Mouse (Mus musculus): ENCODE results near the gene Prap1. TPM values are rescaled to one million over a fixed set of nuclear protein-coding genes. Genes with fewer than 3 reads are reported as not detected.
"Not testable (repeated sequence)": the region's sequence is repeated elsewhere in the genome, so short reads cannot be mapped to it uniquely, and the experiment has no call there.

The Prap1 gene
- polyA plus RNA-seq, 1 experiment = 1.1 TPM

GRCm38 (mm10) chr7:140121338-140121910, 28.2 kb downstream of the Prap1 start:
- peaks cover 6% of the 10 kb centered on the region; the same call in 1 of the 2 replicates for H3K4me1 ChIP-seq (ENCODE audit: control insufficient read depth, insufficient read depth, low read length)
- TF ChIP-seq POLR2A (IDR thresholded peaks at IDR 0.05; ENCODE audit: low read depth, low read length) (no peak), CTCF (conservative IDR thresholded peaks at IDR 0.05; ENCODE audit: insufficient read depth, insufficient read length, low read depth, low read length) (no peak)
- no peak overlapping the region for H3K4me3 ChIP-seq (ENCODE audit: insufficient read depth, low read depth, low read length)
- H3K27me3 ChIP-seq (replicated peaks; ENCODE audit: control insufficient read depth, insufficient read depth, low read length) = no peaks in the 10 kb centered on the region
- no peak overlapping the region for H3K27ac ChIP-seq (ENCODE audit: insufficient read depth, low read depth, low read length)
- no peaks in the 10 kb centered on the region for H3K36me3 ChIP-seq (ENCODE audit: control insufficient read depth, insufficient read depth, low read length)
- DNase-seq = no peak
- 84% methylated on average over 13 of the region's 13 CpGs for WGBS

GRCm38 (mm10) chr7:140122765-140123164, 29.6 kb downstream of the Prap1 start:
- no peak for DNase-seq
- TF ChIP-seq POLR2A (IDR thresholded peaks at IDR 0.05; ENCODE audit: low read depth, low read length) (no peak), CTCF (conservative IDR thresholded peaks at IDR 0.05; ENCODE audit: insufficient read depth, insufficient read length, low read depth, low read length) (no peak)
- Histone ChIP-seq H3K4me3 (ENCODE audit: insufficient read depth, low read depth, low read length) (no peak overlapping the region), H3K27me3 (replicated peaks; ENCODE audit: control insufficient read depth, insufficient read depth, low read length) (no peaks in the 10 kb centered on the region), H3K4me1 (ENCODE audit: control insufficient read depth, insufficient read depth, low read length) (peaks cover 6% of the 10 kb centered on the region; the same call in 1 of the 2 replicates), H3K27ac (ENCODE audit: insufficient read depth, low read depth, low read length) (no peak overlapping the region), H3K36me3 (ENCODE audit: control insufficient read depth, insufficient read depth, low read length) (no peaks in the 10 kb centered on the region)
- WGBS = 41% methylated on average over 4 of the region's 4 CpGs

- TF ChIP-seq POLR2A (IDR thresholded peaks at IDR 0.05; ENCODE audit: low read depth, low read length) (no peak), CTCF (conservative IDR thresholded peaks at IDR 0.05; ENCODE audit: insufficient read depth, insufficient read length, low read depth, low read length) (no peak)
- Histone ChIP-seq H3K4me1 (ENCODE audit: control insufficient read depth, insufficient read depth, low read length) (peaks cover 6% of the 10 kb centered on the region; the same call in 1 of the 2 replicates), H3K4me3 (ENCODE audit: insufficient read depth, low read depth, low read length) (no peak overlapping the region), H3K27ac (ENCODE audit: insufficient read depth, low read depth, low read length) (no peak overlapping the region), H3K36me3 (ENCODE audit: control insufficient read depth, insufficient read depth, low read length) (no peaks in the 10 kb centered on the region), H3K27me3 (replicated peaks; ENCODE audit: control insufficient read depth, insufficient read depth, low read length) (no peaks in the 10 kb centered on the region)
- WGBS = 87% methylated on average over 1 of the region's 1 CpGs
- DNase-seq = no peak
These were observed 31.2 kb downstream of the Prap1 start for GRCm38 (mm10) chr7:140124382-140124781.

GRCm38 (mm10) chr7:140125278-140126021, 32.3 kb downstream of the Prap1 start:
- Histone ChIP-seq H3K4me1 (ENCODE audit: control insufficient read depth, insufficient read depth, low read length) (peaks cover 6% of the 10 kb centered on the region; the same call in 1 of the 2 replicates), H3K27ac (ENCODE audit: insufficient read depth, low read depth, low read length) (no peak overlapping the region), H3K27me3 (replicated peaks; ENCODE audit: control insufficient read depth, insufficient read depth, low read length) (no peaks in the 10 kb centered on the region), H3K4me3 (ENCODE audit: insufficient read depth, low read depth, low read length) (peak overlapping the region; percentile 85), H3K36me3 (ENCODE audit: control insufficient read depth, insufficient read depth, low read length) (no peaks in the 10 kb centered on the region)
- TF ChIP-seq CTCF (conservative IDR thresholded peaks at IDR 0.05; ENCODE audit: insufficient read depth, insufficient read length, low read depth, low read length) (no peak), POLR2A (IDR thresholded peaks at IDR 0.05; ENCODE audit: low read depth, low read length) (no peak)
- peak; percentile 97 for DNase-seq
- WGBS = 2% methylated on average over 39 of the region's 40 CpGs

DNA sequence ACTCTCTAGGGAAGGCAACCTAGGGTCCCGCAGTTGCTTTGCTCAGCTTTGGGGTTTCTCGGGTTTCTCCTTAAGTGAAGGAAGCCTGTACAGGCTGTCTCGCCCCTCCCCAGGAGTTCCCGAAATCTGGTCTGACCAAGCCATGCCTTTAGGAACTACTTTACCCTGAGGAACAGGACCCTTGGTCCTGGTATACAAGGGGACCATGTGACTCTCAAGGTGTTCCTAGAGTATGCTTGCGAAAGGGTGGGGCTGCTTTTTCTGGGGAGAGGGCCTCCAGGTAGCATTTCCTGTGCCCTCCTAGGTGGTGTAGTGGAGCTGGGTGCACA, 32.8 kb downstream of the Prap1 start:
- WGBS = 10% methylated on average over 5 of the region's 5 CpGs
- TF ChIP-seq POLR2A (IDR thresholded peaks at IDR 0.05; ENCODE audit: low read depth, low read length) (no peak), CTCF (conservative IDR thresholded peaks at IDR 0.05; ENCODE audit: insufficient read depth, insufficient read length, low read depth, low read length) (no peak)
- Histone ChIP-seq H3K36me3 (ENCODE audit: control insufficient read depth, insufficient read depth, low read length) (no peaks in the 10 kb centered on the region), H3K27ac (ENCODE audit: insufficient read depth, low read depth, low read length) (0 out of 2 replicates have a peak overlapping the region, but pooled peaks have one; percentile 29), H3K4me3 (ENCODE audit: insufficient read depth, low read depth, low read length) (peak overlapping the region; percentile 85), H3K4me1 (ENCODE audit: control insufficient read depth, insufficient read depth, low read length) (peaks cover 6% of the 10 kb centered on the region; the same call in 1 of the 2 replicates), H3K27me3 (replicated peaks; ENCODE audit: control insufficient read depth, insufficient read depth, low read length) (no peaks in the 10 kb centered on the region)
- no peak for DNase-seq

GRCm38 (mm10) chr7:140126934-140127333, 33.7 kb downstream of the Prap1 start:
- H3K27me3 ChIP-seq (replicated peaks; ENCODE audit: control insufficient read depth, insufficient read depth, low read length) = no peaks in the 10 kb centered on the region
- H3K4me3 ChIP-seq (ENCODE audit: insufficient read depth, low read depth, low read length) = no peak overlapping the region
- peaks cover 6% of the 10 kb centered on the region; the same call in 1 of the 2 replicates for H3K4me1 ChIP-seq (ENCODE audit: control insufficient read depth, insufficient read depth, low read length)
- H3K27ac ChIP-seq (ENCODE audit: insufficient read depth, low read depth, low read length) = no peak overlapping the region
- DNase-seq = no peak
- TF ChIP-seq CTCF (conservative IDR thresholded peaks at IDR 0.05; ENCODE audit: insufficient read depth, insufficient read length, low read depth, low read length) (no peak), POLR2A (IDR thresholded peaks at IDR 0.05; ENCODE audit: low read depth, low read length) (no peak)
- H3K36me3 ChIP-seq (ENCODE audit: control insufficient read depth, insufficient read depth, low read length) = no peaks in the 10 kb centered on the region
- WGBS = 85% methylated on average over 3 of the region's 3 CpGs

- no peak overlapping the region for H3K27ac ChIP-seq (ENCODE audit: insufficient read depth, low read depth, low read length)
- peaks cover 6% of the 10 kb centered on the region; the same call in 1 of the 2 replicates for H3K4me1 ChIP-seq (ENCODE audit: control insufficient read depth, insufficient read depth, low read length)
- TF ChIP-seq POLR2A (IDR thresholded peaks at IDR 0.05; ENCODE audit: low read depth, low read length) (no peak), CTCF (conservative IDR thresholded peaks at IDR 0.05; ENCODE audit: insufficient read depth, insufficient read length, low read depth, low read length) (no peak)
- DNase-seq = no peak
- no peaks in the 10 kb centered on the region for H3K36me3 ChIP-seq (ENCODE audit: control insufficient read depth, insufficient read depth, low read length)
- 80% methylated on average over 2 of the region's 2 CpGs for WGBS
- no peak overlapping the region for H3K4me3 ChIP-seq (ENCODE audit: insufficient read depth, low read depth, low read length)
- no peaks in the 10 kb centered on the region for H3K27me3 ChIP-seq (replicated peaks; ENCODE audit: control insufficient read depth, insufficient read depth, low read length)
These were observed 34.7 kb downstream of the Prap1 start for GRCm38 (mm10) chr7:140127911-140128310.

GRCm38 (mm10) chr7:140132184-140132583, 39.0 kb downstream of the Prap1 start:
- H3K27ac ChIP-seq (ENCODE audit: insufficient read depth, low read depth, low read length); H3K36me3 ChIP-seq (ENCODE audit: control insufficient read depth, insufficient read depth, low read length); H3K4me3 ChIP-seq (ENCODE audit: insufficient read depth, low read depth, low read length); H3K4me1 ChIP-seq (ENCODE audit: control insufficient read depth, insufficient read depth, low read length); DNase-seq; H3K27me3 ChIP-seq (replicated peaks; ENCODE audit: control insufficient read depth, insufficient read depth, low read length): not testable (repeated sequence)
- 90% methylated on average over 7 of the region's 7 CpGs for WGBS

DNA sequence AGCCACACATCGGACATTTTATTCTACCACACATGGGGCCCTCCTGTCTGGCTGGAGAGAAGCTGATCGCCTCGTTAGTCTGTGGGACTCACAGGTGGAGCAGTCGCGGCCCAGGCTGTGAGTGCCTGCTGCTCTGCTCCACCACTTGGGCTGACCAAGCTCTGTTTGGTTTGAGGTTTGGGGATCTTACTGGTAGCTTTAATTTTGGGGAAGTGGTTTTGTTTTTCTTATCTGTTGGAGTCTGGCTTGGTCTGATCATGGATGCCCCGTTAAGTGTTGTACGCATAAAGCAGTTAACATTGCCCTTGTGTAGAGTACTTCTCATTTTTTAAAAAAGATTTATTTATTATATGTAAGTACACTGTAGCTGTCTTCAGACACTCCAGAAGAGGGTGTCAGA, 40.8 kb downstream of the Prap1 start:
- not testable (repeated sequence) for H3K27ac ChIP-seq (ENCODE audit: insufficient read depth, low read depth, low read length); H3K4me3 ChIP-seq (ENCODE audit: insufficient read depth, low read depth, low read length); H3K4me1 ChIP-seq (ENCODE audit: control insufficient read depth, insufficient read depth, low read length); DNase-seq; H3K27me3 ChIP-seq (replicated peaks; ENCODE audit: control insufficient read depth, insufficient read depth, low read length); H3K36me3 ChIP-seq (ENCODE audit: control insufficient read depth, insufficient read depth, low read length)
- WGBS = 97% methylated on average over 5 of the region's 7 CpGs
